Mouse (Mus musculus) Muller cell, postnatal 12 days (primary cell): Measurements from ENCODE around the gene Selenop.
"Not testable (repeated sequence)": the region's sequence is repeated elsewhere in the genome, so short reads cannot be mapped to it uniquely, and the experiment has no call there.

Experiments
- DNase-seq: peaks from one replicate; pipeline ENCODE4 v3.0.0-alpha.2; 2015; ENCODE audit errors: inconsistent ontology term

Selenop gene

DNA sequence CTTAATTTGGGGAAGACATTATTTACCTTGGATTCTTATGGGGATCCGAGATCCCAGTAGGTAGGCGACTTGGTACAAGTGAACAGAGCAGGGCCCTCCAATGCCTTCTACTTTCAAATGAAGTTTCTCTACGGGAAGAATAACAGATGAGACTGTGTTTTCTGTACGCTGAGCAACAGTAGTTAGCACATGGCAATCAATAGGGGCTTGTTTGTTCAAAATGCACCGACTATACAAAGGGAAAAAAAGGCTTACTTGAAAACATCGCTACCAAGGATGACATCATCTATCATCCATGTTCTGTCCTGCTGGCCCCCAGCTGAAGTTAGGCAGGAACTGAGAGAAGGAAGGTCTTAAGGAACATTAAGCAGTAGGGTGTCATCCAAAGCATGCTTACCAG lies at the start of gene Selenop:
Selenop (plus strand) TSS at position 301 of the 400 bp plus-strand sequence.
- DNase-seq, result no peak

DNA sequence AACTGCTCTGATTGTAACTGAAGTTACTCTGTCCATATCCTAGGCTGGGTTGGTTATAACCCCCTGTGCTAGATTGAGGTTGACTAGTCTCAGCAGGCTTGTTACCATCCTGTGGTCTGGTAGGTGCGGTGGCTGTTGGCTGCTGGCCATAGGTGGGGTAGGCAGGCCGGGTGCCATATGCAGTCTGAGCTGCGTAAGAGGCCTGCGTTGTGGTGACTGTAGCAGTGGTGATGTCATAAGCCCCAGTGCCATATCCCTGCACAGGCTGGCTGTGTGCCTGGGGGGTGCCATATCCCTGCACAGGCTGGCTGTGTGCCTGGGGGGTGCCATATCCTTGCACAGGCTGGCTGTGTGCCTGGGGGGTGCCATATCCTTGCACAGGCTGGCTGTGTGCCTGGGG lies 49.7 kb upstream of the Selenop start:
- DNase-seq, result not testable (repeated sequence)

DNA sequence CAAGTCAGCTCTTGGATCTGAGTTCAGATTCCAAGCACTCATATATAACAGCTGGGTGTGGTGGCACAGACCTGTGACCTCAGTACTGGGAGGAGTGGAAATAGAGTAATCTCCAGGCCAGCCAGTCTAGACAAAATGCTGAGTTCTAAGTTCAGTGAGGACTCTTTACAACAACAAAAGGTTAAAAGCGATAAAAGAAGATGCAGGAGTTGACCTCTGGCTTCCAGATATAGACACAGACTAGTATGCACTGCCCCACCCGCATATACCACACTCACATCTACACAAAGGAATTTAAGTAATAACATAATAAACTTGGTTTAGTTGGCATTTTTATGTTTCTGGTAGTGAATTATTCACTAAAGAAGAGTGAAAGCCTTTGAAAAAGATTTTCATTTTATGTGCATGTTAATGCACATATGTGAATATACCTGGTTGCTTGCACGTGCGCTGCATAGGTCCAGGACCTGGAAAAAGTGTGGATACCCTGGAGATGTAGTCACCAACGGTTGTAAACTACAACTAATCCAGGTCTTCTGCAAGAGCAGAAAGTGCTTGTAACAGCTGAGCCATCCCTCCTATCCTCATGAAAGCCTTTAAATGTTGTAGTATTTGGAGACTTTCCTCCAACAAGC lies 45.4 kb upstream of the Selenop start:
- no peak for DNase-seq

DNA sequence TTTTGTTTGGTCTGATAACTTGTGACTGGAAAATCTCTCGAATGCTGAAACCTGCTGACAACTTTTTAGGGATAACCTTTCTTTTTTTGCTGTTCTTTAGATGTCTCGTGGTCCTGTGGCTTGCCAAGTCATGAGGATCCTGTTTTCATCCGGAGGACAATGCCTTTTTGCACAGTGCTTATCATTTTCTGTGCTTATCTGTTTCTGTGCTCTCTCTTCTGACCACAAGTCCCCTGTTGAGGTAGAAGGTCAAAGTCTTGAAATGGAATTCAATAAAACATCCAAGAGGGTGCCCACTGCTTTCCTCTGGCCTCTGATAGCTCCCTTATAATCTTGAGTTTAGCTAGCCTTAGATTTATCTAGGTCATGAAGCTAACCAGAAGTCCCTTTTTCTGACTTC lies 41.8 kb upstream of the Selenop start:
- DNase-seq, result no peak

DNA sequence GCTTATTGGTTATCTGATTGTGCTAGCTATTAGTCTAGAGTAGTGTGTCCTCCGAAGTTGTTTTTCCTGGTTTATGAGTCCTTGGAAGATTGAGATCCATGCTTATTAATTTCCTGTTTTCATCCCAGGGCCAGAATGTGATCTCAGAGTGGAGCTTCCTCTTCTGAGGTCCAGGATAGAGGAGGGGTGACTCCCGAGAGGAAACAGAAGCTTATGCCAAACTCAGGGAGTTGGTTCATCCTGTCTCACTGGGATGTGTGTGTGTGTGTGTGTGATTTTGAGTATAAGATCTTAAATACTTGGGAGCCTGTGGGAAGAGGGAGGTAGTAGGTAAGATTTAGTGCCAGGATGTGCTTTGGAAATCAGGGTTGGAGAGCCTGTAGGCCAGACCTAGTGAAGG lies 40.2 kb upstream of the Selenop start:
- DNase-seq, result no peak

DNA sequence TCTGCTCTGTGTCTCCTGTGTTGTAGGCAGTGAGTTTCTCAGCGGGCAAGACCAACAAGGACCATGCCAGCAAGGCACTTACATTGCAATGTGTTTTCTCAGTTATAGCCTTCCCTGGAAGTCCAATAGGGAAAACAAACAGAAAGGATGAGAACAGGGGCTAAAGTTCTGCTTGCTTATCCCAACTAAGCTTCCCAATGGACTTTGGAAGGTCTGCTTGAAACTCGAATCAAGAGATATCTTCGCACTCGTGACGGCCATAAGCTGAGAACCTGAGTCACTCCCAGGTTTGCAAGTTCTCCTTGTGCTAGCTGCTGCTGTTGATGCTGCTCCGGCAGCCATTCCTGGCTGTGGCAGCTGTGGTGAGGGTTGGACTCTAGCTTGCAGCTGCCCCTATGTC lies 39.4 kb upstream of the Selenop start:
- DNase-seq, result no peak

DNA sequence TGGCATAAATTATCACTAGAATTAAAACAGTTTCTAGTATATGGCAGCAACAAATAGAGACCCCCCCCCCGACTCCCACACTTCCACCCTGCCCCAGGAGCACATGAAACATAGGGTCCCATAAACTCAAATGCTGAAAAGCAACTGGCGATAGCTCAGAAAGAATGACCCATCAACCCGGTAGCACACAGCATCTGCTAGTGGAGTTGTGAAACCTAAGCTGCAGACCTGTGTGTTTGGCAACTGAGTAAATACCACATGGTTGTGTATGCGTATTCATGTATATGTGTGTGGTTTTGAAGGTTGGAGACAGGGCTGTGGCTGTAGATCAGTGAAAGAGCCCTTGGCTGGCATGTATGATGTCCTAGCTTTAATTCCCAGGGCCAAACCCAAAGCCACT lies 37.3 kb upstream of the Selenop start:
- no peak for DNase-seq

DNA sequence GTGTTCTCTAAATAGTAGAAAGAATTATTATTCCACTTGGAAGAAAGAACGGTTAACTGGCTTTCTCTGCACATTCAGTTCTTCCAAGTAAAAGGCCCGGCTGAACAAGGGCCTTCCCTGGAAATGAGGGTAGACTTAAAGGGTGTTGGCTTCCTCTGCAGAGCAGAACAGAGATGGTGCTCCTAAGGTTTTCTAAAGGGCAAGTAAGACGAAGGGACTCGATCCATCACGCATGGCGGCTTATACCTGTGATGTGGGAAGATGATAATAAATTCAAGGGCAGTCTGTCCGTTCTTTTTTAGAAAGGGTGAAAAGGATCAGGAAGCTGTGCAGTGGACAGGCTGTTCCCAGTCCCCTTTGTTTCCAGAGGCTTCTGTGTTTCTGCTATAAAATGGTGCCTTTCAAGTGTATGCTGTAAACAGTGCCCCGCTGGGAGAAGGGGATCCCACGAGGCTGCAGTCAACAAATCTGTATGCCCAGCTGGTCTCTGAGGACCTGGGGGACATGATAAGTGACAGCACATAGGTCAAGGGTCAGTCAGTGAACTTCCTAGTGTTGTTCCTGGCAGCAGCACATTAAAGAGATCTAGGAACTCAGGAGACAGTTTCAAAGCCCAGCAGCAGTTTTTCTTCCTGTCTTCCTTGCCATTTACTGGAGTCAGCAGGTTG lies 36.0 kb upstream of the Selenop start:
- DNase-seq, result no peak

DNA sequence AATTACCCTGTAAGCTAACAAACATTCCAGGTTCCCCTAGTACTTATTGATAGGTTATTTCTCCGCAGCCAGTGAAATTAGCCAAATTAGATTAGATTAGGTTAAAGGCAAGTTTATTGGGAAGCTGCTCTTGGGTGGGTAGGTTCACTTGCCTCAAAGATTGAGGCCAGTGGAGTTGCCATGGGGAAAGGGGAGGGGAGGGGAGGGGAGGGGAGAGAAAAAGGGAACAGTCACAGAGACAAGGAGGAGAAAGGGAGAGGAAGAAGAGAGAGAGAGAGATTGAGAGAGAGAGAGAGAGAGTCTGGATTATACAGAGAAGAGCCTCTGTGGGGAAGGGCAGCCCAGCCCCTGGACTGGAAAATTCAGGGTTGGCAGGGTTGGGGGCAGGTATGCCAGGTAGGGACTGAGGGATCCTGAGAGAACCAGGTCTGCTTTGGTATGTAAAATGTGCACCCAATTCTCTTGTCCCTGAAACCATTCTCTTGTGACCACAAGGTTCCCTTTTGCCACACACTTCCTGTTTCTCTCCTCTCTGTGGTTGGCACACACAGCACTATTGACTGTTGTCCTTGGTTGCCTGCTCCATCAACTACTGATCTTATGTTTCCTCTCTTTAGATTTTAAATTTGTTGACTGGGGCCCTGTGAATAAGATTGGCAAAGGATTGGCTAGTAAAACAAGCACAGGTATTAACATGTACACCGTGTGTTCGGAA lies 34.4 kb upstream of the Selenop start:
- DNase-seq, result no peak

DNA sequence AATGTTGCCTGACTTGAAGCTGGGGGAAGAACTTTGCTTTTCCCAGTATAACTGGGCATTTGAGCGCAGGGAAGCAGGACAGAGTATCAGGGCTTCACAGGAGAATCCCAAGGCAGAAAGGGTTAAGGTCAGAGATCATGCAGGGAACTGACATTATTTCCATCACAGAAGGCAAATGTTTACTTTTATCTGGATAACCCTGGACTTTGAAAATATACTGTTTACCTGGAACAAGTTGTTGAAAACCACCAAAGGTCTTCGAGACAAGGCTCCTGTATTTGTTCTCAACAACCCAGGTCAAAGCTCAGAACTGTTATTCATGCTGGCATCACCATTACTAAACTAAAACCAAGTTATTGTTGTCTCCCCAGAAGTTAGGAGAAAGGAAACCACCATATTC lies 32.0 kb upstream of the Selenop start:
- no peak for DNase-seq

DNA sequence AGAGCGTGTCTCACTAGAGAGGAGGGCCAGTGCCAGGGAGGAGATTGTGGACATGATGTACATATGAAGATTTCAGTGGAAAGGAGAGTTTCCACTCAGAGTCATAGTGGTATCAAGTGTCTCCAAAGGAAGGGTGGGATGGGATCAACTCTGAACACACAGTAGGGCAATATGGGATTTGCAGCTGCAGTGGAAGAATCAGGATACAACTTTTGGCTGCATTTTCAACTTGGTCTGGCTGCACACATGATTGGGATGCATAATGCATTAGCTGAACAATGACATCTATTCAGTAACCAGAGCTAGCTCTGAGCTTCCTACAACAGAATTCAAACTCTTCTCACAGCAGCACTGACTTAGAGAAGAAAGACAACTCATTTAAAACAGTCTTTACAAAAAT lies 30.4 kb upstream of the Selenop start:
- no peak for DNase-seq

DNA sequence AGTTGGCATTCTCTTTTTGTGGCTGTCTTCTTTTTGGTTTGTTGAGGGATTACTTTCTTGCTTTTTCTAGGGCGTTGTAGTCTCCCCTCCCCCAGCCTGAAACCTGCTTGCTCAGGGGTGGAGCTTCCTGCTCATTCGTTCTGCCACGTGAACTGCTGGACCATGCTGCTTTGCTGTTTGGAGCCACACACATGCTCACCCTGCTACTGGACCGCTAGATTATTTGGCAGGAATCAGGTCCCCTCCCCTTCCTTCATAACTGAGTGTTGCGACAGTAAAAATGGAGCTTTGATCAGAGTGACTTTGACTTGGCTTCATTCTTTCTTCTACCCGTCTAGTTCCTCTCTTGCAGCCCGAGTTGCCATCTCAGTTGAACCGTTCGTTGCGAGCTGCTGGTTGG lies 23.3 kb upstream of the Selenop start:
- DNase-seq, result not testable (repeated sequence)

DNA sequence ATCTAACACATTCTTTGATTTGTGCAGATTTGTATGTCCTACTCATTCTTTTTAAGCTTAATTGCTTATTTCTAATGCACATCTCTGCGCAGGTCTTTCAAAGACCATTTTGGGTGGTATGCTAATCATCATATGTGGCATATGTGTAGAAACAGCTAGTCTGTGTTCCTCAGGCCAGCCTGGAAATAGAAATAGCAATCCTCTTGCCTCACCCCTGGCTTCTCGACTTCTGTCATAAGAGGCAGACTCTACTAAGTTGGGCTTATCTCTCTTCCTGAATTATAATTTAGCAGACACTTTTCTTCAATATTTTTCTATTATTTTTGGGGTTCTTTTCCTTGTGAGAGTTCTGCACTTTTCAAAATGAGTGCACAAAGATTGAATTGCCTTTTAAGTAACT lies 17.7 kb upstream of the Selenop start:
- no peak for DNase-seq

DNA sequence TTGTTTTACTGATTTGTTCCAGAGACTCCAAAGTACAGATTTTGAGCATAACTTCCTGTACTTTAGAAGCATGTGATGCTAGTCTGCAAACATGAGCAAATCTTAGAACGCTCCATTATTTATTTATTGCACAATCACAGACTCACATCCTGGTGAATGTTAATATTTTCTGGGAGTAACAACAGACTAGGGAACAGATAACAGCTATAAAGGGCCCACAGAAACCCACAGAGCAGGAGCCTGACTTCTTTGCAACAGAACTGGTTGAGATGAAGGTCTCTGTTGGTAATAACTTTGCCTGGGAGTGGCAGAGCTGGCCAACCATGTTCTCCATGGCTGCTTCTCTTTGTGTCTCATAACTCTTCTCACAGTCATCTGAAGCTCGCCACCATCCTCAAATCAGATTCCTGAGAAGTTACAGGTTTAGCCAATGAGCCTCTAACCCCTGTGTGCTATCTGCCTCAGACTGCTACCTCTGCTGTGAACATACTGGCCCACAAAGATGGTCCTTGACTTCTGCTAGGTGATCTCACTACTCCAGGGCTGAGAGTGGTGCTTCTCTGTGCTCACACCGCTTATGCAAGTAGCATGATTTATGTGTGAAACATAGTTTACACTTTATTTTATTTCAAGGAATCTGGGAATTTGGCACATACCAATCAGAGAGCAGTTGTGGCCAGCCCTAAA lies 17.2 kb upstream of the Selenop start:
- no peak for DNase-seq

DNA sequence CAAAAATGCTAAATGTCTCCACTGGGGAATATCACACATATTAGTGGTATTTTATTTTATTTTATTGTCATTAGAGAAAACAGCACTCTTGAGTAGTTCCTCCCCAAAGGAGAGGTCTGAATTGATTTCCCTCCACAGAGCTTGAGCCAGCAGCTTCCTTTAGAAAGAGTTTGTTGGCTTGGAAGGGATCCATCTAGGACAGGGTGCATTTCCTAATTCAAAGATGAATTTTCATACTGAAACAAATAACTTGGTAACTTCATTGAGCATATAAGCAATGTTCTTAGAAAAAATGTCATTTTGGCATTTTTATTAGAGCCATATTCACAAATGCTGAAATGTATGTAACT lies 16.7 kb upstream of the Selenop start:
- DNase-seq, result no peak

DNA sequence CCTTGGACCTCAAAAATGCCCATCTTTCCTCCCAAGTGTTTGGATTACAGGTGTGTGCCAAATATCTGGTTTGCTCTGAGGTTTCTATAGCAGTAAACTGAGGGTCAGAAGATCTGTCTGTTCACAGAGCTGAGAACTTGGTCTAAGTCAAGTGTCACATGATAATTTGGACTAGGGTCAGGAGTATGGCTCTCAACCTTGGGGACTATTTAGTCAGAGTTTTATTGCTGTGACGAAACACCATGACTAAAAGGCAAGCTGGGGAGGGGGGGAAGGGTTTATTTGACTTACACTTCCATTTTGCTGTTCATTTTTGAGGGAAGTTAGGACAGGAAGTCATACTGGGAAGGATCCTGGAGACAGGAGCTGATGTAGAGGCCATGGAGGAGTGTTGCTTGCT lies 9.3 kb upstream of the Selenop start:
- DNase-seq, result no peak

DNA sequence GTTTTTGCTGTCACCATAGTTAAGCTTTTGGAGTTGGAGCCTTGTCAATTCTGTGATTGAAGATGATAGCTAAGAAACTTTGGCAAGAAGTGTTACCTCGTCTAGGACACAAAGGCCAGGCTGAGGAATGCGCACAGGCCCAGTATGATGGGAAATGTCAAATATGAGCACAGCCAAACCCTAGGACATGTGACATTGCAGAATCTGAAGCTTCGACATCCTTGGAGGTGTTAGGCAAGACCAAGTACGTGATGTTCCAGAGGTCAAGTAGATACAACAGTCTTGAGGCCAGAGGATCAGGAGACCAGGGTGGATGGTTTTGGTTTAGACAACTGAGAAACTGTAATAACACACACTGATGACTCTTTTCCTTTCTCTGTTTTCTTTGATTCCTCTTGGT lies 8.0 kb upstream of the Selenop start:
- DNase-seq, result no peak

DNA sequence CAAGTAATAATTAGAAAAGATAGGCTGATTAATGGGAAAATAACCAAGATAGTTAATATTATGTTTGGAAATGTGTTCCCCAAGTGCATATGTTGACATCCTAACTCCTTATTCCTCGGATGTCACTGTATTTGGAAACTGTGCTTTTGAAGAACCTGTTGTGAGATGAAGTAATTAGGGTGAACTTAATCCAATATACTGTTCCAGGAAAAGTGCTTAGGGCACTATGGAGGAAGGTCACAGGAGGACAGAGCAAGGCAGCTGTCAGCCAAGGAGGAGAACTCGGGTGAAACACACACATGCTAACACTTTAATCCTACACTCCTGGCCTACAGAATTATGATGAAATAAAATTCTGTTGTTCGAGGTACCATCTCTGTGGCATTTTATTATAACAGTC lies 5.5 kb upstream of the Selenop start:
- no peak for DNase-seq

DNA sequence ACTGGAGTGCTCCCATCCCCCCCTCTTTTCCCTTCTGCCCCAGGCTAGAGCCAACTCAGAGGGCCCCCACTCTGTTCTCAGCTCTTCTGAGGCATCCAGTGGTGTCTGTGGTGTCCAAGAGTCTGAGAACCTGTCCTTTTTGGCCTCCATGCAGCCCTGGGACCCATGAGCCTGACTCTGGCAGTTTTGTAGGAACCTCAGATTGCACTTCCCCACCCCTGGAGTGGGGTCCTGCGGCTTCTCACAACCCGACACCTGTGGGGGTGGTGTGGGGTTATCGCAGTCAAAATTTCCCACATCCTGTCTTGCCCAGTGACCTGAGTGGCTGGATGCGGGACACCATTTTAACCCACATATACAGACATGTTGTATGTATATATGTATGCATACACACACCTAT lies 4.1 kb upstream of the Selenop start:
- no peak for DNase-seq

DNA sequence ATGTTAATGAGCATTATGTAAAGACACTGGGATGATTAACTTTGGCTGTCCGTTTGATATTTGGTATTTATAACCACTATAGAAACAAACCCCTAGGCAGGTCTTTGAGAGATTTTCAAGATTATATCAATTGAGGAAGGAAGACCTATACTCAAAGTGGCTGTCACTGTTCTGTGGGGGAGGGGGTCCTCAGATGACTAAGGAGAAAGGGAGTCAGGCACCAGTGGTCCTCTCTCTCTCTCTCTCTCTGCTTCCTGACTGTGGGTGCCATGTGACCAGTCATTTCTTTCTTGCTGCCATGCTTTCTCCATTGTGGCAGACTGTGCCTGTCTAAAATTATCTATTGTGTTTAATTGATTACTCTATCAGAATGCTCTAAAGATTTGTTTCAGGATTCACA lies 3.5 kb upstream of the Selenop start:
- DNase-seq, result no peak

DNA sequence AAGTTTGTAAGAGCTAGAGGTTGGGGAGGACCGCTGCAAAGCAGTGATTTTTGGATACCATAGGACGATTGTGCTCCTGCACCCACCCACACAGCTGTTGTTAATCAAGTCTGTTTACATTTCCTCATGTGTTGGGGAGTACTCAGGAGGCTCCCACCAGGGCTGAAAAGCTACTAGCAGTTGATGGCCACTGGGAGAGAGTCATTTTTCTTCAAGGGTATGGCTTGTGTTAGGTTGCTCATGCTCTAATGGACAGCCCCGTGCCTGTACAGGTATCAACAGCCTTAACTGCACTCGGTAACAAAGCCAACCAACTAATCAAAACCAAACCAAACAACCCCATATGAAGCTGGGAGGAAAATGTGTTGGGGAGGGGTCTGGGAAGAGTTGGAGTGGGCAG lies 1.1 kb downstream of the Selenop start:
- no peak for DNase-seq

DNA sequence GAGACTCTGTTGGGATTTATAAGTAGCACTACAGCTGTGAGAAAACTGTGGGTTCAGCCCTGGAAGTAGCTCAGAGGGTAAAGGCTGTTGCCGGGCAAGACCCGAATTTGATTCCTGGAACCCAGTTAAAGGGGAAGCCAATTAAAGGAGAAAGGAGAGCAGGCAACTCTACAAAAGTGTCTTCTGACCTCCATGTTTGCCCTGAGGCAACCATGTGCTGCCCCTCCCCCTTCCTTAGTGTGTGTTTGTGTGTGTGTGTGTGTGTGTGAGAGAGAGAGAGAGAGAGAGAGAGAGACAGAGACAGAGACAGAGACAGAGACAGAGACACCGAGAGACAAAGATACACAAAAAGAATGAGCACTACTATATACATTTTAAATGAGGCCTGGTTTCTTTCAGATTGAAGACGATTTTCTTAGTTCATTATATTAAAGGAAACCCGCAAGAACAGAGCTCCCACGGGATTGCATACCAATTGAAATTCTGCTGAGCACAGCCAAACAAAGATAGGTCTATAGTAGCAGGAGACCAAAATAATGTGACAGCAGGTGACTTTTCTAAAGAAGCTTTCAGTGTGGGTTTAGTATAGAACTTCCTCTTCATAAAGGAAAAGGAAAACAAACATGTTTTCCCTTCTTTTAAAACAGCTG lies 1.8 kb downstream of the Selenop start:
- no peak for DNase-seq
